Mouse (Mus musculus): ENCODE results near the gene Peg10. TPM values are rescaled to one million over a fixed set of nuclear protein-coding genes. Genes with fewer than 3 reads are reported as not detected.
"Not testable (repeated sequence)": the region's sequence is repeated elsewhere in the genome, so short reads cannot be mapped to it uniquely, and the experiment has no call there.

The Peg10 gene
- total RNA-seq, 2 experiments from 2014 or later: 324 to 506 TPM

DNA sequence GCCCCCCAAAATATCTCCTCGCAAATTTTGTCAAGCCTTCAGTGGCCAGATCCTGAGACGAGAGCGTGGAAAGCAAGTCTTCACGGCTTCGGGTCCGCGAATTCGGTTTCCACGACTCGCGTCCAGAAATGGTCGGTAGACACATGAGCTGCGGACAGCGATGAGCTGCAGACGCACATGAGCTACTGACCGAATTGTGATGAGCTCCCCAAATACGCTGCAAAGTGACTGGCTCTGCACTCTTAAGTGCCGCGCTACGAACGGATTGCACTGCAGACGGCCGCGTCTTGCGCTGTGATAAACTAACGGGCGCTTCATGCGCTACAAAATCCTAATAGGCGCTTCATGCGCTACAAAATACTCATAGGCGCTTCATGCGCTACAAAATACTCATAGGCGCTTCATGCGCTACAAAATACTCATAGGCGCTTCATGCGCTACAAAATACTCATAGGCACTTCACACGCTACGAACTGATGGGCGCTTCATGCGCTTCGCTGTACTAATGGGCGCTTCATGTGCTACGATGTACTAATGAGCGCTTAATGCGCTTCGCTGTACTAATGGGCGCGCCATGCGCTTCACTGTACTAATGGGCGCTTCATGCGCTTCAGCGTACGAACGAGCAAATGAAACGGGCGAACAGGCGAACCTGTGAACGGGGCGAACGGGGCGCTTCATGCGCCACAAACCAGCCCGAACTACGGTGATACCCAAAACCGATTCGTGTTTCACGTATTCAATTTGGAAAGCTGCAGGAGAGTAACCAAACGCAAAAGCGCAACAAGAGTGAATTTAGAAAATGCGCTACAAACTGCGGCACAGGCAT lies 785 bp downstream of the Peg10 start:
- no peak for DNase-seq (ENCODE audit: low spot score in 2 of 2)

DNA sequence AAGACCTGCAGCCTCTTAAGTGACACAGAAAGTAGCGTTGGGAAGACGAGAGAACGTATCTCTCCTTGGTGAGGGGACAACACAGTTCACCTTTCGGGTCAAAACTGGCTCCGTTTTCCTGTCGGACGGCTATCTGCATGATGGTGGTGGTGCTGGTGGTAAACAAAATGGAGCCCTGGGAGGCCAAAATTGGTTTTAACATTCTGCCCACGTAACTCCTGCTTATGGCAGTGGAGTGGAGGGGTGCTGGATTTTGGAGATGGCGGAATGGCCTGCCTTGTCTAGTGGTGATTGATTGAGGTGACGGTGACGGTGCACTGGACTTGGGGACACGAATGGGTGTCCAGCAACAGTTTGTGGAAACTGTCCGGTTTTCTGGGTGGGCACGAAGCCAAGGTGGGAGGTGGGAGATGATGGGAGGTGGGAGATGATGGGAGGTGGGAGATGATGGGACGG lies 1.4 kb downstream of the Peg10 start:
- peak; percentile 44 to 45 for DNase-seq (ENCODE audit: low spot score in 2 of 2)

DNA sequence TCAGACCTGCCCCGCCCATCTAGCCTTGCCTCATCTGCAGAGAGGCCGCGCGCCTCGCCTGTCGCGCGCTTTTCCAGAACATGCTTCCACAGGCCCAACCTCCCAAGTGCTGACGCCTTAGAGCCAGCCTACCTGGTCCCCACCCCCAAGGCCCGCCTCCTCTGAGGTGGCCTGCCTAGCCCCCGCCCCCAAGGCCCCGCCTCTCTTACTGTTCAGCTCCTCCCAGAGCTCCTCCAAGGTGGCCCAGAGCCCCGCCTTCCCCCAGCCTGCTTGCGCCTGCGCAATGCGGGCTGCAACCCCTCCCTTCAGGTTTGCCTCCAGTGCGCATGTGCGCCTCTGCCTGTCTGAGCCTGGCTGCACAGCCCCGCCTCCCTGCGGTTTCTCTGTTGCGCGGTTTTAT lies 2.0 kb downstream of the Peg10 start:
- DNase-seq (ENCODE audit: low spot score in 2 of 2): peak; percentile 91

DNA sequence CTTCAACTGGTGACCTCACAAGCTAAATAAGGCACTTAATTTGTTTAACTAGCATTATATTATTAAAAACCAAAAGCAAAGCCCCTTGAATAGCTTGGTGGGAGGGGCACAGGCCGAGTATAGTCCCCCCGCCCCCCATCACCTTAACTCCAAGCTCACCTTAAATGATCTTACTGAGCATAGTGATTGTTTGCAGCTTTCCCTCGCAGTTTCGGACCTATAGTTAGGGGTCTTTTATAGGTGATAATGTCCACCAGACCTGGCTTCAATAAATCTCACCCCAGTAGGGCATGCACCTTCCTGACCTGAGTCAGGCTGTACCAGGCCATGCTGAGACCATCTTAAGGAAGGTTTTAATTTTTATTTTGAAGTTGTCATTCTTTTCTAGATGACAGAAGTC lies 4.2 kb downstream of the Peg10 start:
- no peak for DNase-seq (ENCODE audit: low spot score in 2 of 2)

GRCm38 (mm10) chr6:4754286-4754685 lies 7.2 kb downstream of the Peg10 start:
- no peak for DNase-seq (ENCODE audit: low spot score in 2 of 2)

- no peak for DNase-seq (ENCODE audit: low spot score in 2 of 2)
Measured at GRCm38 (mm10) chr6:4754886-4755285, 7.8 kb downstream of the Peg10 start.

DNA sequence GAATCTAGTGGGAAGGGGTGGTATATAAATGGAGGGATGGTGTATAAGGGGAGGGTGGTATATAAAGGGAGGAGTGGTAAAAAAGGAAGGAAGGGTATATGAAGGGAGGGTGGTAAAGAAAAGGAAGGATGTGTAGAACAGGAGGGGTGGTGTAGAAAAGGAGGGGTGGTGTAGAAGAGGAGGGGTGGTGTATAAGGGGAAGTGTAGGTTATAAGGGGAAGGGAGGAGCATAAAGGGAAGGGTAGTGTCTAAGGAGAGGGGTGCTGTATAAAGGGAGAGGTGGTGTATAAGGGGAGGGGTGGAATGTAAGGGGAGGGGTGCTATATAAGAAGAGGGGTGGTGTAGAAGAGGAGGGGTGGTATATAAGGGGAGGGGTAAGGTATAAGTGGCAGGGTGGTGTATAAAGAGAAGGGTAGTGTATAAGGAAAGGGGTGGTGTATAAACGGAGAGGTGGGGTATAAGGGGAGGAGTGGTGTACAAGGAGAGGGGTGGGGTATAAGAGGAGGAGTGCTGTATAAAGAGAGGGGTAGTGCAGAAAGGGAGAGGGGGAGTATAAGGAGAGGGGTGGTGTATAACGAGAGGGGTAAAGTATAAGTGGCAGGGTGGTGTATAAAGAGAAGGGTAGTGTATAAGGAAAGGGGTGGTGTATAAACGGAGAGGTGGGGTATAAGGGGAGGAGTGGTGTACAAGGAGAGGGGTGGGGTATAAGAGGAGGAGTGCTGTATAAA lies 14.5 kb downstream of the Peg10 start:
- not testable (repeated sequence) for DNase-seq (ENCODE audit: low spot score in 2 of 2)

DNA sequence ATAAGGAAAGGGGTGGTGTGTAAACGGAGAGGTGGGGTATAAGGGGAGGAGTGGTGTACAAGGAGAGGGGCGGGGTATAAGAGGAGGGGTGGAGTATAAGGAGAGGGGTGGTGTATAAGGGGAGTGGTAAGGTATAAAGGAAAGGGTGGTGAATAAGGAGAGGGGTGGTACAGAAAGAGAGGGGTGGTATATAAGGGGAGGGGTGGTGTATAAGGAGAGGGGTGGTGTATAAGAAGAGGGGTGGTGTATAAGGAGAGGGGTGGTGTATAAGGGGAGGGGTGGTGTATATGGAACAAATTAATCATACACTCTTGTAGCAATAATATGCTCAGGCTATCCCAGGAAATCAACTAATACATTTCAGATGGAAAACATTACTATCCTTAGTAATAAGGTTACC lies 15.1 kb downstream of the Peg10 start:
- no peak for DNase-seq (ENCODE audit: low spot score in 2 of 2)

GRCm38 (mm10) chr6:4796281-4796680 lies 49.2 kb downstream of the Peg10 start:
- no peak for DNase-seq (ENCODE audit: low spot score in 2 of 2)

DNA sequence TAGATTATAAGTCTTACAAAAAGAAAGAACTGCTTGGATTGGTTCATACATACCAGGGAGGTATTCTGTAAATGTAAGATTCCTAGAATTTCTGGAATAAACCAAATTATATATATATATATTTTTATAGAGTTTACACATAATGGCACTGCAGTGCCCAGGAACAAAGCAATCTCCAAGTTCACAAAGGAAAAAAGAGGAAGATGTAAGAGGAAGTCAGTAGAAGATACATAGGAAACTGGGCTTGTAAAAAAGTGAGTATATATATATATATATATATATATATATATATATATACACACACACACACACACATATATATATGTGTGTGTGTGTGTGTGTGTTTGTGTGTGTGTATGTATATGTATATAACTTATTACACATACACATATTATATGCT lies 50.2 kb downstream of the Peg10 start:
- DNase-seq (ENCODE audit: low spot score in 2 of 2): not testable (repeated sequence)

- DNase-seq (ENCODE audit: low spot score in 2 of 2): no peak
Measured at GRCm38 (mm10) chr6:4798382-4798781, 51.3 kb downstream of the Peg10 start.

DNA sequence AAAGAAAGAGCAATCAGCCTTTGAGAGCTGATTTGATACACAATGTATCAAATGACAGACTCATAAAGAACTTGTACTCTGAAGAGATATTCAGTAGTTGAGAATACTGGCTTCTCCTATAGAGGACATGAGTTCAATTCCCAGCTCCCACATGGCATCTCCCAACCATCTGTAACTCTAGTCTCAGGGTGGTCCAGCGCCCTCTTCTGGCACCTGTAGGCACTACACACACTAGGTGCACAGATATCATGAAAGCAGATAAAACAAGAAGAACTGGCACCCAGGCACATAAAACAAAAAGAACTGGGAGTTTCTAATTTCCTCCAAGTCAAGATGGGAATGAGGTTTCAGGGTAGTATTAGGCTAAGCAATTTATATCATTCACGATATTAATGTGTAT lies 52.3 kb downstream of the Peg10 start:
- DNase-seq (ENCODE audit: low spot score in 2 of 2): no peak

DNA sequence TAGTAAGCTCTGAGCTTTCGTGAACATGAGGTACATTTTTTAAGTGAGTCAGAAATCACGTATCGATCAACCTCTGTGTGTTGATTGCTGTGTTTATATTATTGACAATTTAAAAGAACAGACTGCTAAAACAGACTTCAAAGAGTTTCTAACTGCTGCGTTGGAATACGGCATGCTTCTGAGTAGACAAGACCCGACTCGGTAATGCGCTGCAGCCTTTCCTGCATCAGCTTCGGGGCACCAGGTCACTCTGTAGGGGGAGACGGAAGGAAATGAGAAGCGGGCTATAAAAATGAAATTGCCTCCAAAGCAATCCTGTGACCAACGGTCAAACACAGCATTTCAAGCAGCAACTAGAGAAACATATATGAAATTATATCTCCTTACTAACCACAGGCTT lies 59.9 kb downstream of the Peg10 start:
- DNase-seq (ENCODE audit: low spot score in 2 of 2): no peak

Other genes with a start within 250 kb of the Peg10 start
- gene Col1a2, start 242.5 kb upstream of the Peg10 start, total RNA-seq (2021): 10 to 100 TPM; 51.2 to 77.6 TPM
- 10 to 100 TPM; 21.3 to 30.9 TPM for gene Casd1, start 146.5 kb upstream of the Peg10 start, total RNA-seq (2021)
- gene Sgce, start 99 bp upstream of the Peg10 start, total RNA-seq (2021): 10 to 100 TPM; 70.9 to 72.3 TPM
- gene Ppp1r9a, start 155.6 kb downstream of the Peg10 start, total RNA-seq (2021): 10 to 100 TPM; 34.7 to 41.8 TPM

Data from adrenal gland, adult 18-20 months (tissue).